Mouse (Mus musculus): ENCODE results near the gene Snrpa1. TPM values are rescaled to one million over a fixed set of nuclear protein-coding genes. Genes with fewer than 3 reads are reported as not detected.
A peak's percentile ranks its signal among the peaks of the same experiment; 100 is the strongest.

Gene Snrpa1
- total RNA-seq (2012; rRNA removed), result 151 and 168 TPM in 2 replicates

GRCm38 (mm10) chr7:66058703-66059102, at the start of gene Snrpa1:
Gene Snrpa1, plus strand, starts transcription at chr7:66059003.
- H3K4me3 ChIP-seq (ENCODE audit: insufficient read depth in 1 of 2, low read depth in 1 of 2, low read length in 2 of 2, poor library complexity in 1 of 2, severe bottlenecking in 1 of 2), result peak within 1 kb of the TSS; percentile 86 to 96
- no peaks in the 10 kb centered on the region for H3K9me3 ChIP-seq (ENCODE audit: control insufficient read depth, insufficient read depth, low read depth, low read length)
- DNase-seq (ENCODE audit: low read depth, low spot score), result no peak
- peak within 1 kb of the TSS; percentile 98 for H3K9ac ChIP-seq (ENCODE audit: insufficient read depth, low read depth, low read length, poor library complexity, severe bottlenecking)
- TF ChIP-seq HCFC1 (IDR thresholded peaks at IDR 0.05; ENCODE audit: borderline replicate concordance, insufficient read depth, low read length), result no peak
- no peak for TF ChIP-seq ZC3H11A (IDR thresholded peaks at IDR 0.05; ENCODE audit: borderline replicate concordance, low read depth, low read length)
- no peak for TF ChIP-seq CHD2 (IDR thresholded peaks at IDR 0.05; ENCODE audit: low read depth, low read length)
- no peak for TF ChIP-seq MAFK (IDR thresholded peaks at IDR 0.05; ENCODE audit: insufficient read depth, low read depth, low read length)
- TF ChIP-seq ZNF384 (IDR thresholded peaks at IDR 0.05; ENCODE audit: low read depth, low read length), result no peak
- no peaks in the 10 kb centered on the region for H3K4me1 ChIP-seq (ENCODE audit: control insufficient read depth in 2 of 2, insufficient read depth in 2 of 2, low read length in 2 of 2, poor library complexity in 1 of 2)
- peaks cover 7% of the 10 kb centered on the region; the same call in 1 of the 2 replicates for H3K36me3 ChIP-seq (ENCODE audit: control insufficient read depth, insufficient read depth, low read length, poor library complexity, severe bottlenecking)
- in situ Hi-C loops (cut with MboI; ENCODE audit: low sequenced_read_pairs in 2 of 2, unreplicated experiment in 2 of 2), result no loop called here
- H3K27ac ChIP-seq (ENCODE audit: insufficient read depth, low read depth, low read length, poor library complexity, severe bottlenecking), result no peak within 1 kb of the TSS

DNA sequence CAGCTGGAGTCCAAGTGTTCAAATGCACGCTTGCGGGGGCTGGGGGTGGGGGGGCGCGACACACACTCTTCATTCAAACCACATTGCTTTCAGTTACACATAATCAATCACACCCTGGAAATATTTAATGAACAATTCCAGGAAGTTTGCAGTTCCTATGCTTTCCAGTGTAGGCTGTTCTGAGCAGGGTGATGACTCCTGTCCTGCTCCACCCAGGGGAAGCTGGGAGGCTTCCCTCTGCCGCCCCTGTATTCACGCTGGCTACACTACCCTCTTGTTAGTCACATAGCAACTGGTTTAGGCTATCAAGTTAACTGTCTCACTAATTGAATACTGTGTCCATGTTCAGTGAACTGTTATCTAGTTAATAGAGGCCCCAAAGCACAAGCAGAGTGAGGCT, 48.3 kb upstream of the Snrpa1 start:
- H3K9me3 ChIP-seq (ENCODE audit: control insufficient read depth, insufficient read depth, low read depth, low read length), result no peaks in the 10 kb centered on the region
- DNase-seq (ENCODE audit: low read depth, low spot score), result no peak
- in situ Hi-C loops (cut with MboI; ENCODE audit: low sequenced_read_pairs in 2 of 2, unreplicated experiment in 2 of 2), result no loop called here
- no peak for TF ChIP-seq ZNF384 (IDR thresholded peaks at IDR 0.05; ENCODE audit: low read depth, low read length)
- TF ChIP-seq MAFK (IDR thresholded peaks at IDR 0.05; ENCODE audit: insufficient read depth, low read depth, low read length), result no peak
- no peak for TF ChIP-seq CHD2 (IDR thresholded peaks at IDR 0.05; ENCODE audit: low read depth, low read length)
- TF ChIP-seq HCFC1 (IDR thresholded peaks at IDR 0.05; ENCODE audit: borderline replicate concordance, insufficient read depth, low read length), result no peak
- no peak for TF ChIP-seq ZC3H11A (IDR thresholded peaks at IDR 0.05; ENCODE audit: borderline replicate concordance, low read depth, low read length)
- H3K4me1 ChIP-seq (ENCODE audit: control insufficient read depth in 2 of 2, insufficient read depth in 2 of 2, low read length in 2 of 2, poor library complexity in 1 of 2), result no peaks in the 10 kb centered on the region; a peak in 1 of 4 replicates
- H3K36me3 ChIP-seq (ENCODE audit: control insufficient read depth, insufficient read depth, low read length, poor library complexity, severe bottlenecking), result peaks cover 3% of the 10 kb centered on the region; the same call in 1 of the 2 replicates
- no peak overlapping the region for H3K9ac ChIP-seq (ENCODE audit: insufficient read depth, low read depth, low read length, poor library complexity, severe bottlenecking)
- no peak overlapping the region for H3K4me3 ChIP-seq (ENCODE audit: insufficient read depth in 1 of 2, low read depth in 1 of 2, low read length in 2 of 2, poor library complexity in 1 of 2, severe bottlenecking in 1 of 2)
- H3K27ac ChIP-seq (ENCODE audit: insufficient read depth, low read depth, low read length, poor library complexity, severe bottlenecking), result no peak overlapping the region

- TF ChIP-seq HCFC1 (IDR thresholded peaks at IDR 0.05; ENCODE audit: borderline replicate concordance, insufficient read depth, low read length) (no peak), ZNF384 (IDR thresholded peaks at IDR 0.05; ENCODE audit: low read depth, low read length) (no peak), ZC3H11A (IDR thresholded peaks at IDR 0.05; ENCODE audit: borderline replicate concordance, low read depth, low read length) (no peak), MAFK (IDR thresholded peaks at IDR 0.05; ENCODE audit: insufficient read depth, low read depth, low read length) (no peak), CHD2 (IDR thresholded peaks at IDR 0.05; ENCODE audit: low read depth, low read length) (no peak)
- Histone ChIP-seq H3K36me3 (ENCODE audit: control insufficient read depth, insufficient read depth, low read length, poor library complexity, severe bottlenecking) (no peaks in the 10 kb centered on the region), H3K9ac (ENCODE audit: insufficient read depth, low read depth, low read length, poor library complexity, severe bottlenecking) (no peak overlapping the region), H3K4me3 (ENCODE audit: insufficient read depth in 1 of 2, low read depth in 1 of 2, low read length in 2 of 2, poor library complexity in 1 of 2, severe bottlenecking in 1 of 2) (no peak overlapping the region), H3K9me3 (ENCODE audit: control insufficient read depth, insufficient read depth, low read depth, low read length) (no peaks in the 10 kb centered on the region), H3K27ac (ENCODE audit: insufficient read depth, low read depth, low read length, poor library complexity, severe bottlenecking) (no peak overlapping the region), H3K4me1 (ENCODE audit: control insufficient read depth in 2 of 2, insufficient read depth in 2 of 2, low read length in 2 of 2, poor library complexity in 1 of 2) (no peaks in the 10 kb centered on the region)
- no peak for DNase-seq (ENCODE audit: low read depth, low spot score)
- in situ Hi-C loops (cut with MboI; ENCODE audit: low sequenced_read_pairs in 2 of 2, unreplicated experiment in 2 of 2), result no loop called here
Measured at GRCm38 (mm10) chr7:66027747-66028146, 31.1 kb upstream of the Snrpa1 start.

DNA sequence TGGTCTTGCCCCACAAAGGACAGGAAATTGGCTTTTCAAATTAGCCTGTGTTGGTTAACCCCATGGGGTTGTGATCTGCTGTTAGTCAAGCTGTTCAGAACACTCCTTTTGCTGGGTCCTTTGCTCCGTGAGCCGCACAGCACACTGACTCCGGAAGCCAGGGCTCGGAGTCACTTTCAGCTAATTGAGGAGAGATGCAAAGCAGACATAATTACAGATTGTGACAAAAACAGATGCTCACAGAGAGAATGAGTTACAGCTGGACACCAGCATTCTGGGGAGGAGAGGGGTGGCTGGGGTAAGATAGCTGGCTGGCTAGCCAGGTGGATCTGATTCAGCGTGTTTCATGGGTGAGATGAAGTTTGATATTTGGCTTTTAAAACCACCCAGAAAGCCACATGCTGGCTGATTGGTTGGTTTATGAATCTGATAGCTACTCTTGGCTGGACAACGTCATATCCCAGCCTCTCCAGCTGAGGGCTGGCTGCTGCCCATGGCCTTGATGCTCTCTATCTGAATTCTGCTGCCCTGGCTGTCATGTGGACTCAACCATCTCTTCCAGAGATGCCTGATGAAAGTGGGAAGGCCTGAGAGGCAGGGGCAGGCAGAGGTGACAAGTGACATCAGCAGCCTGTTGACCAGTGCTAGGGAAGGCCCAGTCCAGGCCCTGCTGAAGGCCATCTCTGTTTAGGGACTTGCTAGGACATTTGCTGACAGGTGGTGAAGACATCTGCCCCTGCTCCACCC, 29.9 kb upstream of the Snrpa1 start:
- H3K9me3 ChIP-seq (ENCODE audit: control insufficient read depth, insufficient read depth, low read depth, low read length), result no peaks in the 10 kb centered on the region
- in situ Hi-C loops (cut with MboI; ENCODE audit: low sequenced_read_pairs in 2 of 2, unreplicated experiment in 2 of 2), result no loop called here
- H3K27ac ChIP-seq (ENCODE audit: insufficient read depth, low read depth, low read length, poor library complexity, severe bottlenecking), result no peak overlapping the region
- H3K4me1 ChIP-seq (ENCODE audit: control insufficient read depth in 2 of 2, insufficient read depth in 2 of 2, low read length in 2 of 2, poor library complexity in 1 of 2), result no peaks in the 10 kb centered on the region
- no peak for TF ChIP-seq CHD2 (IDR thresholded peaks at IDR 0.05; ENCODE audit: low read depth, low read length)
- TF ChIP-seq HCFC1 (IDR thresholded peaks at IDR 0.05; ENCODE audit: borderline replicate concordance, insufficient read depth, low read length), result no peak
- no peak for TF ChIP-seq ZC3H11A (IDR thresholded peaks at IDR 0.05; ENCODE audit: borderline replicate concordance, low read depth, low read length)
- no peak for TF ChIP-seq ZNF384 (IDR thresholded peaks at IDR 0.05; ENCODE audit: low read depth, low read length)
- TF ChIP-seq MAFK (IDR thresholded peaks at IDR 0.05; ENCODE audit: insufficient read depth, low read depth, low read length), result no peak
- DNase-seq (ENCODE audit: low read depth, low spot score), result no peak
- no peak overlapping the region for H3K9ac ChIP-seq (ENCODE audit: insufficient read depth, low read depth, low read length, poor library complexity, severe bottlenecking)
- no peak overlapping the region for H3K4me3 ChIP-seq (ENCODE audit: insufficient read depth in 1 of 2, low read depth in 1 of 2, low read length in 2 of 2, poor library complexity in 1 of 2, severe bottlenecking in 1 of 2)
- no peaks in the 10 kb centered on the region; the same call in 1 of the 2 replicates for H3K36me3 ChIP-seq (ENCODE audit: control insufficient read depth, insufficient read depth, low read length, poor library complexity, severe bottlenecking)
